Mouse (Mus musculus) lung, postnatal 0 days (tissue): ENCODE measurements around the gene Gal3st1. TPM values are rescaled to one million over a fixed set of nuclear protein-coding genes. Genes with fewer than 3 reads are reported as not detected.

Experiments
- ATAC-seq: fragments of 200-750 bp; cut with Nextera tagmentation; 2 replicates; pipeline ENCODE4 v1.8.0; 2017; ENCODE audit warnings: moderate library complexity
- DNase-seq: peaks from one replicate; pipeline ENCODE4 v3.0.0-alpha.2; 2016; ENCODE audit warnings: low spot score
- H3K27ac ChIP-seq: fragments of 300-500 bp; sonication (generic); 2 replicates; pipeline ENCODE4 v1.5.1; 2014; ENCODE audit warnings: antibody characterized with exemption, mild to moderate bottlenecking, low read length, mixed read lengths
- H3K27me3 ChIP-seq: fragments of 300-500 bp; sonication (generic); replicated peaks from 2 replicates; pipeline ENCODE4 v1.6.1; 2014; ENCODE audit warnings: low read length, mixed read lengths; ENCODE audit not compliant: insufficient read depth
- H3K36me3 ChIP-seq: fragments of 300-500 bp; sonication (generic); 2 replicates; pipeline ENCODE4 v1.6.1; 2014; ENCODE audit warnings: low read length, mixed read lengths; ENCODE audit not compliant: insufficient read depth
- H3K4me1 ChIP-seq: fragments of 300-500 bp; sonication (generic); 2 replicates; pipeline ENCODE4 v1.6.1; 2014; ENCODE audit warnings: antibody characterized with exemption, low read depth, low read length, mixed read lengths; ENCODE audit not compliant: insufficient read depth
- H3K4me2 ChIP-seq: fragments of 300-500 bp; sonication (generic); replicated peaks from 2 replicates; pipeline ENCODE4 v1.6.1; 2014; ENCODE audit warnings: low read depth, mild to moderate bottlenecking, low read length, moderate library complexity, mixed read lengths
- H3K4me3 ChIP-seq: fragments of 300-500 bp; sonication (generic); 2 replicates; pipeline ENCODE4 v1.5.1; 2014; ENCODE audit warnings: low read depth, low read length
- H3K9ac ChIP-seq: fragments of 300-500 bp; sonication (generic); replicated peaks from 2 replicates; pipeline ENCODE4 v1.6.1; 2014; ENCODE audit warnings: low read depth, mild to moderate bottlenecking
- H3K9me3 ChIP-seq: fragments of 300-500 bp; sonication (generic); 2 replicates; pipeline ENCODE4 v1.6.1; 2016; ENCODE audit warnings: low read length, mixed read lengths
- CTCF ChIP-seq: IDR thresholded peaks from 2 replicates; pipeline ENCODE4 v1.5.1; 2016; ENCODE audit warnings: antibody characterized with exemption, mild to moderate bottlenecking
- EP300 ChIP-seq: IDR thresholded peaks from 2 replicates; pipeline ENCODE4 v1.6.1; 2016; ENCODE audit warnings: antibody characterized with exemption, mild to moderate bottlenecking, control low read depth
- whole genome bisulfite sequencing: fragments of 180-500 bp; shearing (Covaris S2); extraction: QIAGEN DNeasy Blood & Tissue Kit; methylation state at CpG from one replicate; pipeline ENCODE4 v1.1.7; 2014; 5-methylcytosine and 5-hydroxymethylcytosine counted together
- polyA plus RNA-seq: library from polyadenylated mRNA; unstranded; fragments of >200 nt; fragmentation: Nextera tagmentation; extraction: Ambion mirVana; gene quantifications from 2 replicates; pipeline ENCODE4 v1.2.1, GENCODE M21; 2015

Gal3st1 gene
- polyA plus RNA-seq = 20.5 and 21.1 TPM in 2 replicates

- peak within 1 kb of the TSS; percentile 48 for H3K4me2 ChIP-seq
- no peaks in the 10 kb centered on the region; the same call in 1 of the 2 replicates for H3K36me3 ChIP-seq
- peak within 1 kb of the TSS; percentile 34 for H3K4me3 ChIP-seq
- 0 out of 2 replicates have a peak, but pooled peaks cover 6% of the 10 kb centered on the region for H3K4me1 ChIP-seq
- no peaks in the 10 kb centered on the region for H3K9me3 ChIP-seq
- ATAC-seq = peak; percentile 92
- 0 out of 2 replicates have a peak, but pooled peaks cover 3% of the 10 kb centered on the region for H3K27me3 ChIP-seq
- TF ChIP-seq CTCF (no peak), EP300 (no peak)
- peak within 1 kb of the TSS; percentile 75 for H3K27ac ChIP-seq
- WGBS = 4% methylated on average over 28 of the region's 37 CpGs
- no peak within 1 kb of the TSS for H3K9ac ChIP-seq
- peak; percentile 64 for DNase-seq
These were observed at the start of gene Gal3st1 for GRCm38 (mm10) chr11:3983291-3983862. TSS of gene Gal3st1 (plus strand) at chr11:3983636.

DNA sequence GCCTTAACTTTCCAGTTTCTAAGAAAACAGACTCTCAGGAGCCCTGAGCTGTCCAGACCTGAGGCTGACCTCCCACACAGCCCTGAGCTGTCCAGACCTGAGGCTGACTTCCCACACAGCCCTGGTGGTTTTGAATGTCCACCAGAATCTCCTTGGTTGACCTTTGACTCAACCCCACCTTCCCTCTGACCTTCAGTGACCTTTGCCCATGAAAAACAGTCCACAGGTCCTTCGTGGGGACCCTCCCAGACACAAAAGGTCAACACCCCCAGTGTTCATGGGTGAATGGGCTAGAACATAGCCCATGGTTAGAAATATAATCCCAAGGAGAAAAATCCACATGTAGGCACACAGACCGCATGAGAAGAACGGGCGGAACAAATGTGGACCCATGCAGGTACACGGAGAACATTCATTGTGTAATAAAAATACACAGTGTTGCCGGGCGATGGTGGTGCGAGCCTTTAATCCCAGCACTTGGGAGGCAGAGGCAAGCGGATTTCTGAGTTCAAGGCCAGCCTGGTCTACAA, 49.6 kb upstream of the Gal3st1 start:
- no peak for TF ChIP-seq CTCF
- TF ChIP-seq EP300 = no peak
- no peak overlapping the region for H3K27ac ChIP-seq
- H3K4me2 ChIP-seq = no peak overlapping the region
- H3K27me3 ChIP-seq = no peaks in the 10 kb centered on the region
- no peak for DNase-seq
- no peak overlapping the region for H3K9ac ChIP-seq
- H3K4me1 ChIP-seq = no peaks in the 10 kb centered on the region; the same call in 1 of the 2 replicates
- 90% methylated on average over 9 of the region's 9 CpGs for WGBS
- no peak for ATAC-seq
- H3K9me3 ChIP-seq = no peaks in the 10 kb centered on the region
- H3K4me3 ChIP-seq = no peak overlapping the region
- no peaks in the 10 kb centered on the region for H3K36me3 ChIP-seq

- no peak overlapping the region for H3K4me3 ChIP-seq
- H3K9me3 ChIP-seq = no peaks in the 10 kb centered on the region
- H3K4me1 ChIP-seq = no peaks in the 10 kb centered on the region
- TF ChIP-seq EP300 = no peak
- no peak for TF ChIP-seq CTCF
- H3K27me3 ChIP-seq = no peaks in the 10 kb centered on the region
- H3K9ac ChIP-seq = no peak overlapping the region
- no peak for DNase-seq
- no peak for ATAC-seq
- no peak overlapping the region for H3K27ac ChIP-seq
- H3K4me2 ChIP-seq = no peak overlapping the region
- WGBS = 67% methylated on average over 4 of the region's 4 CpGs
- H3K36me3 ChIP-seq = no peaks in the 10 kb centered on the region
These were observed 48.3 kb upstream of the Gal3st1 start for GRCm38 (mm10) chr11:3935135-3935534.

DNA sequence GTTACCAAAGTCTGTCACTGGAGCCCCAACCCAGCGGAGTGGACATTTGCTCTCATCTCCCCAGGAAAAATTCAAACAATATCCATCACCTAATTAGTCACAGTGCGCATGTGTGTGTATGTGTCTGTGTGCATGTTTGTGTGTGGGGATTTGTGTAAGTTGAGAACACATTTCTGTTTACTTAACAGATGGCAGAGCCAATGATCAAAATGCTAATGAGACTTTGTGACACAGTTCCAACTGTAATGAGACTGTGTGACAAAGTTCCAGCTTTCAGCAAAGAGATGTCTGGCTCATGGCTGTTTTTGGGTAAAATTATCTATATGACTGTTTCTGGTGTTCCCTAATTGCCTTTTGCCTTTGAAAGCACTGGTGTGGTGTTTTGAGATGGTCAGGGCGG, 47.1 kb upstream of the Gal3st1 start:
- TF ChIP-seq CTCF = no peak
- TF ChIP-seq EP300 = no peak
- ATAC-seq (no peak), DNase-seq (no peak)
- H3K9ac ChIP-seq = no peak overlapping the region
- no peaks in the 10 kb centered on the region for H3K36me3 ChIP-seq
- no peaks in the 10 kb centered on the region for H3K27me3 ChIP-seq
- H3K4me3 ChIP-seq = no peak overlapping the region
- H3K27ac ChIP-seq = no peak overlapping the region
- 80% methylated on average over 3 of the region's 3 CpGs for WGBS
- H3K9me3 ChIP-seq = no peaks in the 10 kb centered on the region
- H3K4me2 ChIP-seq = no peak overlapping the region
- no peaks in the 10 kb centered on the region for H3K4me1 ChIP-seq

DNA sequence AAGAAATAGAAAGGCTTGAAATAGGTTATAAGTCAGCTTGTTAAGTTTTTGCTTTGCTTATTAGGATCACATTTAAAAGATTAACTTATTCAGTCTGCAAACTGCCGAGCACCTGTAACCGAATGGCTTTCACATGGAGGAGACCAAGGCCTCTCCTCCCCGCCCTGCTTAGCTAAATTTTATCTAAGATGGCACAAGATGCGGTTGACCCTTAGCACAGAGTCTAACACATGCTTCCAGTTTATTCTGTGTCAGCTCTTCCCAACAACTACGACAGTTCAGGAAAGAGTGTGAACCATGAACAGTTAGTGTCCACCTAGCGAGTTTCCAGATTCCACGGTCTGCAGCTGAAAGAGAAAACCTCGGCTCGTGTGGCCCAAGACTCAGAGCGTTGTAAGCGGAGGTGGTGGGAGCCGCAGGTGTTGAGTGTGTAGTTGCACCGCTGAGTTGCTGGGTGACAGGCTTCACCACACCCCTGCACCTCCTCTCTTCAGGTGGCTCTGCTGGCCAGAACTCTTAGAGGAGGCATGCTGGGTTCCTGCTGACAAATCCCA, 46.0 kb upstream of the Gal3st1 start:
- 70% methylated on average over 13 of the region's 13 CpGs for WGBS
- no peak overlapping the region for H3K4me3 ChIP-seq
- DNase-seq (no peak), ATAC-seq (no peak)
- H3K36me3 ChIP-seq = no peaks in the 10 kb centered on the region
- no peaks in the 10 kb centered on the region for H3K27me3 ChIP-seq
- H3K27ac ChIP-seq = no peak overlapping the region
- TF ChIP-seq EP300 (no peak), CTCF (no peak)
- no peaks in the 10 kb centered on the region for H3K9me3 ChIP-seq
- no peak overlapping the region for H3K9ac ChIP-seq
- H3K4me2 ChIP-seq = no peak overlapping the region
- no peaks in the 10 kb centered on the region for H3K4me1 ChIP-seq

DNA sequence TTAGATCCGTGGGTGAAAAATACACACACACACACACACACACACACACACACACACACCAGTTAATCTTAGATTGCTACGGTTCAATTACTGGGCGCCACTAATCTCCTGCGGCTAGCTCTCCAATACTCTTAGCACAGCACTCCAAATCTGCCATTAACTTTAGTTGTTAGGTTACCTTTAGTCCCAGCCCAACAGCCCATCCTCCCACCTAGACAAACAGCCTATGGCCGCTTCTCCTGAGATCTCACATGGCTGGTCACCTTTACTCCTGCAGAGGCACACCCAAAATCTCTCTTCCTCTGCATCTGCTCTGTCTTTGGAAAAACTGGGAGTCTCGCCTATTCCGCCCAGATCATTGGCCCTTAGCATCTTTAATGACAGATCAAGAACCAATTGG, 42.1 kb upstream of the Gal3st1 start:
- Histone ChIP-seq H3K9me3 (no peaks in the 10 kb centered on the region), H3K4me1 (no peaks in the 10 kb centered on the region), H3K27ac (no peak overlapping the region), H3K9ac (no peak overlapping the region), H3K4me2 (no peak overlapping the region), H3K36me3 (no peaks in the 10 kb centered on the region), H3K4me3 (no peak overlapping the region), H3K27me3 (no peaks in the 10 kb centered on the region)
- DNase-seq = no peak
- TF ChIP-seq EP300 (no peak), CTCF (no peak)
- ATAC-seq = no peak
- 86% methylated on average over 7 of the region's 7 CpGs for WGBS
